Mouse (Mus musculus) heart, embryonic 14.5 days (tissue): ENCODE results near the gene Zfp518a. TPM values are rescaled to one million over a fixed set of nuclear protein-coding genes. Genes with fewer than 3 reads are reported as not detected.

ENCODE experiments used
- ATAC-seq: fragments of 200-750 bp; cut with Nextera tagmentation; 2 replicates; pipeline ENCODE4 v1.8.0; 2017; ENCODE audit warnings: low read depth, moderate TSS enrichment; ENCODE audit not compliant: insufficient number of reproducible peaks, insufficient read depth, low FRiP score
- H3K27ac ChIP-seq, 2 experiments: fragments of 200-500 bp in 1 of 2; fragments of 300-500 bp in 1 of 2; sonication (generic) in 1 of 2; replicated peaks in 1 of 2; 2 replicates each; pipeline ENCODE4 v1.5.1; 2012 to 2014; ENCODE audit warnings: low read depth in 2 of 2, low read length in 2 of 2, control low read depth in 1 of 2, mild to moderate bottlenecking in 1 of 2, mixed read lengths in 1 of 2; ENCODE audit not compliant: control insufficient read depth in 1 of 2, insufficient read depth in 1 of 2
- H3K27me3 ChIP-seq: fragments of 300-500 bp; sonication (generic); 2 replicates; pipeline ENCODE4 v1.6.1; 2014; ENCODE audit warnings: mild to moderate bottlenecking, low read length, control low read depth; ENCODE audit not compliant: control insufficient read depth, insufficient read depth
- H3K36me3 ChIP-seq: fragments of 300-500 bp; sonication (generic); 2 replicates; pipeline ENCODE4 v1.6.1; 2014; ENCODE audit warnings: mild to moderate bottlenecking, control low read depth, low read length, mixed read lengths; ENCODE audit not compliant: control insufficient read depth, insufficient read depth
- H3K4me1 ChIP-seq, 2 experiments: fragments of 200-500 bp in 1 of 2; fragments of 300-500 bp in 1 of 2; sonication (generic) in 1 of 2; 2 replicates each; pipeline ENCODE4 v1.6.1; 2012 to 2014; ENCODE audit warnings: low read length in 2 of 2, control low read depth in 1 of 2, mixed read lengths in 1 of 2; ENCODE audit not compliant: control insufficient read depth in 2 of 2, insufficient read depth in 2 of 2
- H3K4me2 ChIP-seq: fragments of 300-500 bp; sonication (generic); 2 replicates; pipeline ENCODE4 v1.6.1; 2014; ENCODE audit warnings: mild to moderate bottlenecking, low read length
- H3K4me3 ChIP-seq, 2 experiments: fragments of 200-500 bp in 1 of 2; fragments of 300-500 bp in 1 of 2; sonication (generic) in 1 of 2; 2 replicates each; pipeline ENCODE4 v1.5.1; 2012 to 2014; ENCODE audit warnings: low read length in 2 of 2, mild to moderate bottlenecking in 2 of 2, control low read depth in 1 of 2, low read depth in 1 of 2, moderate library complexity in 1 of 2; ENCODE audit not compliant: control insufficient read depth in 1 of 2, insufficient read depth in 1 of 2
- H3K9ac ChIP-seq: fragments of 300-500 bp; sonication (generic); 2 replicates; pipeline ENCODE4 v1.6.1; 2014; ENCODE audit warnings: mild to moderate bottlenecking, low read length
- H3K9me3 ChIP-seq: fragments of 300-500 bp; sonication (generic); 2 replicates; pipeline ENCODE4 v1.6.1; 2016; ENCODE audit warnings: low read length, control low read depth; ENCODE audit not compliant: control insufficient read depth
- WGBS: fragments of 180-500 bp; shearing (Covaris S2); extraction: QIAGEN DNeasy Blood & Tissue Kit; methylation state at CpG from one replicate; pipeline ENCODE4 v1.1.7; 2014; 5-methylcytosine and 5-hydroxymethylcytosine counted together
- polyA plus RNA-seq: library from polyadenylated mRNA; unstranded; fragments of >200 nt; fragmentation: Nextera tagmentation; extraction: Ambion mirVana; gene quantifications from 2 replicates; pipeline ENCODE4 v1.2.1, GENCODE M21; 2014

Zfp518a gene
- polyA plus RNA-seq, 1 experiment from 2014 or later = 8.0 TPM

- WGBS = 85% methylated on average over 4 of the region's 4 CpGs
- H3K36me3 ChIP-seq = no peaks in the 10 kb centered on the region
- H3K4me3 ChIP-seq = no peak overlapping the region
- no peaks in the 10 kb centered on the region for H3K4me1 ChIP-seq
- no peak overlapping the region for H3K27ac ChIP-seq
- H3K4me2 ChIP-seq = no peak overlapping the region
- no peak for ATAC-seq
- H3K27me3 ChIP-seq = peaks cover 86% of the 10 kb centered on the region
- H3K9ac ChIP-seq = no peak overlapping the region
- no peaks in the 10 kb centered on the region for H3K9me3 ChIP-seq
These were observed 12.8 kb upstream of the Zfp518a start for GRCm38 (mm10) chr19:40881700-40882099.

GRCm38 (mm10) chr19:40888887-40889286 is 5.6 kb upstream of the Zfp518a start:
- WGBS = 92% methylated on average over 1 of the region's 1 CpGs
- no peak for ATAC-seq
- Histone ChIP-seq H3K36me3 (no peaks in the 10 kb centered on the region), H3K9me3 (peaks cover 5% of the 10 kb centered on the region), H3K27ac (no peak overlapping the region), H3K4me1 (no peaks in the 10 kb centered on the region), H3K9ac (no peak overlapping the region), H3K27me3 (peaks cover 75% of the 10 kb centered on the region), H3K4me2 (no peak overlapping the region), H3K4me3 (no peak overlapping the region)

DNA sequence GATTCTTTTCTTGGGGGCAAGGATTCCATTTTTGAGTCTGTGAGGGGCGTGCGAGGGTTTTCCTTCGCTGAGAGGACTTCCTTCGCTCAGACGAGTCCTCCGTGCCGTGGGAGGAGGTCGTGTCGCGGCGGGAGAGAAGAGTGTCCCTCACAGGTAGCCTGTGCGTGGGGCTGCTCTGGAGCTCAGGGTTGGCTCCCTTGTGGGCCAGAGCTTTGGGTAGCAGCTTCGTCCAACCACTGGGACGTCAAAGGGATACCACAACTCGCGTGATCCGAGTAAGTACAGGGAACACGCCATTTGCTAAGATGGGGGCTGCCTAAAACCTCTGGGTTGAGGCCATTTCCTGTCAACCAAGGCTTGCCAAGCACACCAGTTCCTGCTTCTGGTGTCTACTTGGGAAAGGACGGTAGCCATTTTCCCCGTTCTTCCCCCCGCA is 416 bp upstream of the Zfp518a start:
- Histone ChIP-seq H3K4me2 (peak overlapping the region; percentile 78), H3K36me3 (0 out of 2 replicates have a peak, but pooled peaks cover 6% of the 10 kb centered on the region), H3K9me3 (peaks cover 9% of the 10 kb centered on the region), H3K4me3 (peak overlapping the region; percentile 72 to 85), H3K9ac (peak overlapping the region; percentile 76), H3K27ac (peak overlapping the region; percentile 75 to 92), H3K27me3 (peaks cover 38% of the 10 kb centered on the region), H3K4me1 (peaks cover 0 to 3% of the 10 kb centered on the region in 2 experiments; a peak in 1 of 4 replicates)
- ATAC-seq = no peak
- WGBS = 49% methylated on average over 21 of the region's 21 CpGs

- Histone ChIP-seq H3K36me3 (0 out of 2 replicates have a peak, but pooled peaks cover 8% of the 10 kb centered on the region), H3K4me2 (peak overlapping the region; percentile 78), H3K9ac (peak overlapping the region; percentile 76), H3K4me3 (peak overlapping the region; percentile 72 to 85), H3K27me3 (peaks cover 29% of the 10 kb centered on the region), H3K27ac (peak overlapping the region; percentile 9 to 92; a peak in 3 of 4 replicates), H3K4me1 (peaks cover 0 to 3% of the 10 kb centered on the region in 2 experiments; a peak in 1 of 4 replicates), H3K9me3 (peaks cover 9% of the 10 kb centered on the region)
- WGBS = 2% methylated on average over 6 of the region's 6 CpGs
- 0 out of 2 replicates have a peak, but pooled peaks have one; percentile 31 for ATAC-seq
These were observed 843 bp downstream of the Zfp518a start for GRCm38 (mm10) chr19:40895393-40895703.

DNA sequence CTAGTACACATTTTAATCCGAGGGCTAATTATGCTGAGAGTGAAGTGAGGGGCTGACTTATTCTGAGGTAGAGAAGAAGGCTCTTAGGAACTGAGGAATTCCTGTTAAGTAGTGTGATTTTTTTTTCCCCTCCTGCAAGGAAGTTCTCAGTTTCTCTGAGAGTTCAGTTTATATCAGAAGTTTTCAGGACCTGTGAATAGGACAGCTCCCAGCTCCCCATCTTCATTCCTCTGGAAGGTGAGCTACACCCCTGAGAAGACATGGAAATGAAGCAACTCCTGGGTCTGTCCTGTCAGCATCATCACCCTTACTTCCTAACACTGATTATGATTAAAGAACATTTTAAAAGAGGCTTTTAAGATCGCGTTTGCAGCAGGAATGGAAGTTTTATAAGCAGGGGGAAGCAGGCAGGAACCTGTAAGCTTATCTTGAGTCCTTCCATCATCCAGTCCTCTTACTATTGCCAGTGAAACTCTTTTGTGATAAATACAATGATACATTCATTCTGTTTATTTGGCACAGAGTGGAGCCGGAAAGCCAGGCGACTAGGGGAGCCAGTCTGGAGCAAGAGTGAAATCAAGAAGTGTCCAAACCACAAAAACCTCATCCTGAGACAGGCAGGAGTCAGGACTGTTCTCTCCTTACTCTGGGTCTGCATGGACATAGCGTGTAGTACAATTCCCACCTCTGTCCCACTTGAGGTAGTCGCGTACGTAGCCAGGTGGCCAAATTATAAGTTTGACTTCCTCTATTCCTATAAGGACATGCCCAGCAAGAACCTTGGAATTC is 37.3 kb downstream of the Zfp518a start:
- no peak overlapping the region for H3K9ac ChIP-seq
- 67% methylated on average over 9 of the region's 9 CpGs for WGBS
- no peak overlapping the region for H3K27ac ChIP-seq
- no peaks in the 10 kb centered on the region for H3K9me3 ChIP-seq
- no peaks in the 10 kb centered on the region for H3K27me3 ChIP-seq
- ATAC-seq = no peak
- no peak overlapping the region for H3K4me3 ChIP-seq
- H3K36me3 ChIP-seq = no peaks in the 10 kb centered on the region
- no peak overlapping the region for H3K4me2 ChIP-seq
- H3K4me1 ChIP-seq = no peaks in the 10 kb centered on the region

GRCm38 (mm10) chr19:40935376-40935775 is 40.9 kb downstream of the Zfp518a start:
- Histone ChIP-seq H3K9ac (no peak overlapping the region), H3K9me3 (peaks cover 6% of the 10 kb centered on the region; the same call in 1 of the 2 replicates), H3K27ac (no peak overlapping the region), H3K4me2 (no peak overlapping the region), H3K4me3 (no peak overlapping the region), H3K27me3 (no peaks in the 10 kb centered on the region), H3K36me3 (no peaks in the 10 kb centered on the region), H3K4me1 (no peaks in the 10 kb centered on the region)
- ATAC-seq = no peak
- 47% methylated on average over 8 of the region's 8 CpGs for WGBS

GRCm38 (mm10) chr19:40936038-40936437 is 41.5 kb downstream of the Zfp518a start:
- Histone ChIP-seq H3K9me3 (peaks cover 6% of the 10 kb centered on the region; the same call in 1 of the 2 replicates), H3K9ac (no peak overlapping the region), H3K36me3 (no peaks in the 10 kb centered on the region), H3K27ac (no peak overlapping the region), H3K4me3 (no peak overlapping the region), H3K4me1 (peaks cover 0 to under 1% of the 10 kb centered on the region in 2 experiments; a peak in 1 of 4 replicates), H3K4me2 (no peak overlapping the region), H3K27me3 (no peaks in the 10 kb centered on the region)
- ATAC-seq = no peak
- WGBS = 51% methylated on average over 5 of the region's 5 CpGs
